Mouse (Mus musculus): ENCODE data around the gene Jakmip3. TPM values are rescaled to one million over a fixed set of nuclear protein-coding genes. Genes with fewer than 3 reads are reported as not detected.

The Jakmip3 gene
- polyA plus RNA-seq, 1 experiment from 2014 or later, result 0.14 TPM

DNA sequence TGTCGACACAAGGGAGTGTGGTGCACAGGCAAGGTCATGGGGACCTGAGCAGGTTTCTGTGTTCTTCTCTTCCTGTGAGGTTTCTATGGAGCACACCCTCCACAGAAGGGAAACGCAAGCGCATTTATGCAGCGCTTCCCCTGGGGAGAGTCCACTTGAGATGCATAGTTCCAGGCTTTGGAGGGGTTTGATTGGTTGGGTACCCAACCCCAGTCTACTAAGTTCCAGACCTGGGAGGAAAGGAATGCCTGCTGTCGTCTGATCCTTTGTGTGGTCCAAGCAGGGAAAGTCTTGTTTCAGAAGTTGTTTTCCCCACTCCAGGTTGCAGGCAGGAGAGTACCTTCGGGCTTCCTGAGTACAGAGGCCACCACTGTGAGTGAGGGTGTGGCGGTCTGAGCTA is 138.6 kb downstream of the Jakmip3 start:
- ATAC-seq, result no peak
- TF ChIP-seq CTCF (IDR thresholded peaks at IDR 0.05; ENCODE audit: low read depth), result no peak
- H3K36me3 ChIP-seq (ENCODE audit: control insufficient read depth, insufficient read depth), result no peaks in the 10 kb centered on the region
- no peak overlapping the region for H3K4me2 ChIP-seq (replicated peaks; ENCODE audit: low read depth)
- H3K9me3 ChIP-seq (ENCODE audit: control insufficient read depth), result no peaks in the 10 kb centered on the region
- H3K4me3 ChIP-seq (ENCODE audit: low read depth, low read length), result no peak overlapping the region
- H3K9ac ChIP-seq (ENCODE audit: low read depth, low read length), result no peak overlapping the region
- H3K27me3 ChIP-seq (replicated peaks; ENCODE audit: control insufficient read depth, insufficient read depth, low read length), result 0 out of 2 replicates have a peak, but pooled peaks cover under 1% of the 10 kb centered on the region
- 79% methylated on average over 7 of the region's 7 CpGs for WGBS
- H3K4me1 ChIP-seq (replicated peaks; ENCODE audit: control insufficient read depth, insufficient read depth, low read length), result no peaks in the 10 kb centered on the region
- no peak overlapping the region for H3K27ac ChIP-seq (ENCODE audit: low read depth, low read length)

DNA sequence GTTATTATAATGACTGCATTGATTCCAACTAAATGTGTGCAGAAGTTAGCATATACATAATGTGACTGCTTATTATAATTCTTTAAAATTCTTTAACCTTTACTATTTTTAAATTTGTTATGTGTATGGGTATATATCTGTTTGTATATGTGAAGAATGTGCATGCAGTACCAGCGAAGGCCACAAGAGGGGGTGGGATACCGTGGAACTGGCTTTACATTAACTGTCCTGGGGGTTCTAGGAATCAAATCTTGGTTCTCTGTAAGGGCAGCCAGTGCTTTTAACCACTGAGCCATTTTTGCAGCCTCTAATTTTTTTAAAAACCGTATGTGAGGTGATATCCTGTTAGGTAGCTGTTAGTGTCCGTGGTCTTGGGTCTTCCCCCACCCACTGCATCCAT is 140.2 kb downstream of the Jakmip3 start:
- TF ChIP-seq CTCF (IDR thresholded peaks at IDR 0.05; ENCODE audit: low read depth), result peak; percentile 49

DNA sequence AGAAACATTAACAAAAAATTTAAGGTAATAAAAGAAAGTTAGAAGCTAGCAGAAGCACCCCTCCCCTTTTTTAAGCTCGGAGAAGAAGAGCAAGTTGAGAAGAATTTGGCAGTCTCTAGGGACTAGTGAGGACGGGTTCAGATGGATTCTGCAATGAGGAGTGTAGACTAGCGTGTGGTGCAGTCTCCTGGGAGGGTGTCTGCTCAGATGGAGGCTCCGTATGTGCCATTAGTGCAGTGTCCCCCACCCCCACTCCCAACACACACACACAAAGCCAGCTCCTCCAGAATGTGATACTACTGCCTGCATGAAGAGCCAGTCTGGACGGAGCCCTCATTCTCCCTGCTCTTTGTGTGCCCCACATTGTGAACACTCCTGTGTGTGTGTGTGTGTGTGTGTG is 140.6 kb downstream of the Jakmip3 start:
- H3K27me3 ChIP-seq (replicated peaks; ENCODE audit: control insufficient read depth, insufficient read depth, low read length), result peaks cover 15% of the 10 kb centered on the region
- WGBS, result 68% methylated on average over 5 of the region's 5 CpGs
- TF ChIP-seq CTCF (IDR thresholded peaks at IDR 0.05; ENCODE audit: low read depth), result no peak

More for the DNA sequence above, 140.2 kb downstream of the Jakmip3 start:
- H3K4me2 ChIP-seq (replicated peaks; ENCODE audit: low read depth), result no peak overlapping the region
- H3K36me3 ChIP-seq (ENCODE audit: control insufficient read depth, insufficient read depth), result no peaks in the 10 kb centered on the region
- no peaks in the 10 kb centered on the region for H3K9me3 ChIP-seq (ENCODE audit: control insufficient read depth)
- peaks cover 10% of the 10 kb centered on the region for H3K27me3 ChIP-seq (replicated peaks; ENCODE audit: control insufficient read depth, insufficient read depth, low read length)
- no peak overlapping the region for H3K27ac ChIP-seq (ENCODE audit: low read depth, low read length)
- no peak overlapping the region for H3K4me3 ChIP-seq (ENCODE audit: low read depth, low read length)
- ATAC-seq, result no peak
- H3K4me1 ChIP-seq (replicated peaks; ENCODE audit: control insufficient read depth, insufficient read depth, low read length), result no peaks in the 10 kb centered on the region
- H3K9ac ChIP-seq (ENCODE audit: low read depth, low read length), result no peak overlapping the region
- 70% methylated on average over 4 of the region's 4 CpGs for WGBS

GRCm38 (mm10) chr7:139082281-139082680 is 141.8 kb downstream of the Jakmip3 start:
- no peaks in the 10 kb centered on the region for H3K36me3 ChIP-seq (ENCODE audit: control insufficient read depth, insufficient read depth)
- H3K27ac ChIP-seq (ENCODE audit: low read depth, low read length), result no peak overlapping the region
- ATAC-seq, result no peak
- no peaks in the 10 kb centered on the region for H3K4me1 ChIP-seq (replicated peaks; ENCODE audit: control insufficient read depth, insufficient read depth, low read length)
- H3K27me3 ChIP-seq (replicated peaks; ENCODE audit: control insufficient read depth, insufficient read depth, low read length), result peaks cover 26% of the 10 kb centered on the region
- no peak overlapping the region for H3K4me3 ChIP-seq (ENCODE audit: low read depth, low read length)
- no peak overlapping the region for H3K9ac ChIP-seq (ENCODE audit: low read depth, low read length)
- WGBS, result 86% methylated on average over 8 of the region's 8 CpGs
- no peak for TF ChIP-seq CTCF (IDR thresholded peaks at IDR 0.05; ENCODE audit: low read depth)
- H3K4me2 ChIP-seq (replicated peaks; ENCODE audit: low read depth), result no peak overlapping the region
- H3K9me3 ChIP-seq (ENCODE audit: control insufficient read depth), result no peaks in the 10 kb centered on the region

More for the DNA sequence above, 140.6 kb downstream of the Jakmip3 start:
- no peak overlapping the region for H3K27ac ChIP-seq (ENCODE audit: low read depth, low read length)
- no peak overlapping the region for H3K4me3 ChIP-seq (ENCODE audit: low read depth, low read length)
- H3K9me3 ChIP-seq (ENCODE audit: control insufficient read depth), result no peaks in the 10 kb centered on the region
- H3K4me2 ChIP-seq (replicated peaks; ENCODE audit: low read depth), result no peak overlapping the region
- no peak overlapping the region for H3K9ac ChIP-seq (ENCODE audit: low read depth, low read length)
- H3K36me3 ChIP-seq (ENCODE audit: control insufficient read depth, insufficient read depth), result no peaks in the 10 kb centered on the region
- no peaks in the 10 kb centered on the region for H3K4me1 ChIP-seq (replicated peaks; ENCODE audit: control insufficient read depth, insufficient read depth, low read length)
- ATAC-seq, result no peak

GRCm38 (mm10) chr7:139084316-139084715 is 143.8 kb downstream of the Jakmip3 start:
- Histone ChIP-seq H3K27me3 (replicated peaks; ENCODE audit: control insufficient read depth, insufficient read depth, low read length) (peaks cover 32% of the 10 kb centered on the region), H3K9ac (ENCODE audit: low read depth, low read length) (no peak overlapping the region), H3K4me1 (replicated peaks; ENCODE audit: control insufficient read depth, insufficient read depth, low read length) (no peaks in the 10 kb centered on the region), H3K36me3 (ENCODE audit: control insufficient read depth, insufficient read depth) (no peaks in the 10 kb centered on the region), H3K9me3 (ENCODE audit: control insufficient read depth) (no peaks in the 10 kb centered on the region), H3K4me2 (replicated peaks; ENCODE audit: low read depth) (no peak overlapping the region), H3K4me3 (ENCODE audit: low read depth, low read length) (no peak overlapping the region), H3K27ac (ENCODE audit: low read depth, low read length) (no peak overlapping the region)
- 59% methylated on average over 1 of the region's 1 CpGs for WGBS
- no peak for ATAC-seq
- no peak for TF ChIP-seq CTCF (IDR thresholded peaks at IDR 0.05; ENCODE audit: low read depth)

DNA sequence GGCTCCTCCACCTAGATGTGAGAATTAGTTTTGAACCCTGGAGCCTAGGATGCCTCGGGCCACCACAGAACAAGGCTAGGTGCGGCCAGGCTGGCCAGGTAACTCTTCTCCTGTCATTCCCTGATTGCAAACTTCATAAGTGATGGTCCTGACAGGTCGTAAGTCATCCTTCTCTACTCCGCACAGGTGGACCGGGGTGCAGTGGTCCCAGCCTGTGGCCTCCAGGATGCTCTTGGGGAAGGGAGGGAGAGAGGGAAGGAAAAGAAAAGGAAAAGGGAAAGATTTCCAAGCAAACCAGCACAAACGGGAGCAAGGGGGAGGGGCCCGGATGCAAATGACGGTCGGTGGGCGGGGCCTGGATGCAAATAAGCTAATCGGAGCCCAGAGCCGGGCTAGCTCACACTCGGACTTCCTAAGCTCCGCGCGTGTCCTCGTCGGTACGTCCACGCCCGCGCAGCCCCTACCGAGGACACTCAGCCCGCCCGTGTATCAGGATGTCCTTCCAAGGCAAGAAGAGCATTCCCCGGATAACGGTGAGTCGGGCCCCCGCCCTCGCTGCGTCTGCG is 145.2 kb downstream of the Jakmip3 start, which contains the start of gene Dpysl4:
Gene Dpysl4, plus strand, starts transcription at position 373 of the 566 bp plus-strand sequence.
- Histone ChIP-seq H3K9ac (ENCODE audit: low read depth, low read length) (peak within 1 kb of the TSS; percentile 51), H3K27me3 (replicated peaks; ENCODE audit: control insufficient read depth, insufficient read depth, low read length) (peaks cover 32% of the 10 kb centered on the region), H3K4me2 (replicated peaks; ENCODE audit: low read depth) (peak within 1 kb of the TSS; percentile 74), H3K4me1 (replicated peaks; ENCODE audit: control insufficient read depth, insufficient read depth, low read length) (no peaks in the 10 kb centered on the region), H3K9me3 (ENCODE audit: control insufficient read depth) (no peaks in the 10 kb centered on the region), H3K36me3 (ENCODE audit: control insufficient read depth, insufficient read depth) (no peaks in the 10 kb centered on the region), H3K4me3 (ENCODE audit: low read depth, low read length) (peak within 1 kb of the TSS; percentile 46), H3K27ac (ENCODE audit: low read depth, low read length) (no peak within 1 kb of the TSS)
- 0 out of 2 replicates have a peak, but pooled peaks have one; percentile 10 for ATAC-seq
- WGBS, result 7% methylated on average over 32 of the region's 32 CpGs
- no peak for TF ChIP-seq CTCF (IDR thresholded peaks at IDR 0.05; ENCODE audit: low read depth)
